Mouse (Mus musculus): ENCODE measurements around the gene Ckap4. TPM values are rescaled to one million over a fixed set of nuclear protein-coding genes. Genes with fewer than 3 reads are reported as not detected.

Gene Ckap4
- polyA plus RNA-seq, 1 experiment from 2014 or later = 177 TPM

GRCm38 (mm10) chr10:84532911-84533882 lies 665 bp downstream of the Ckap4 start:
- Histone ChIP-seq H3K9ac (peak overlapping the region; percentile 96), H3K4me1 (ENCODE audit: insufficient read depth) (peaks cover 14% of the 10 kb centered on the region), H3K36me3 (ENCODE audit: insufficient read depth) (peaks cover 36% of the 10 kb centered on the region), H3K27me3 (ENCODE audit: insufficient read depth, low read length) (no peaks in the 10 kb centered on the region), H3K27ac (ENCODE audit: low read depth) (peak overlapping the region; percentile 92), H3K4me2 (peak overlapping the region; percentile 81), H3K9me3 (ENCODE audit: low read depth, low read length) (no peaks in the 10 kb centered on the region), H3K4me3 (ENCODE audit: low read depth, low read length) (peak overlapping the region; percentile 90)
- under 1% methylated on average over 72 of the region's 72 CpGs for WGBS
- ATAC-seq (ENCODE audit: insufficient read depth) (peak; percentile 16), DNase-seq (peak; percentile 59)
- TF ChIP-seq CTCF (IDR thresholded peaks at IDR 0.05; ENCODE audit: low read depth) = no peak; the same call in 1 of the 2 replicates

GRCm38 (mm10) chr10:84532191-84532889 lies 1.5 kb downstream of the Ckap4 start:
- Histone ChIP-seq H3K9ac (peak overlapping the region; percentile 96), H3K9me3 (ENCODE audit: low read depth, low read length) (no peaks in the 10 kb centered on the region), H3K4me3 (ENCODE audit: low read depth, low read length) (peak overlapping the region; percentile 90), H3K27ac (ENCODE audit: low read depth) (peak overlapping the region; percentile 92), H3K36me3 (ENCODE audit: insufficient read depth) (peaks cover 44% of the 10 kb centered on the region), H3K4me1 (ENCODE audit: insufficient read depth) (peaks cover 14% of the 10 kb centered on the region), H3K4me2 (peak overlapping the region; percentile 81), H3K27me3 (ENCODE audit: insufficient read depth, low read length) (no peaks in the 10 kb centered on the region)
- ATAC-seq (ENCODE audit: insufficient read depth) (no peak), DNase-seq (peak; percentile 80)
- no peak for TF ChIP-seq CTCF (IDR thresholded peaks at IDR 0.05; ENCODE audit: low read depth)
- 28% methylated on average over 16 of the region's 16 CpGs for WGBS

- TF ChIP-seq CTCF (IDR thresholded peaks at IDR 0.05; ENCODE audit: low read depth) = no peak
- peak overlapping the region; percentile 96 for H3K9ac ChIP-seq
- 78% methylated on average over 4 of the region's 4 CpGs for WGBS
- H3K4me2 ChIP-seq = peak overlapping the region; percentile 81
- H3K27me3 ChIP-seq (ENCODE audit: insufficient read depth, low read length) = no peaks in the 10 kb centered on the region
- H3K27ac ChIP-seq (ENCODE audit: low read depth) = no peak overlapping the region
- no peak for ATAC-seq (ENCODE audit: insufficient read depth)
- H3K4me1 ChIP-seq (ENCODE audit: insufficient read depth) = peaks cover 14% of the 10 kb centered on the region
- DNase-seq = no peak
- peak overlapping the region; percentile 90 for H3K4me3 ChIP-seq (ENCODE audit: low read depth, low read length)
- H3K36me3 ChIP-seq (ENCODE audit: insufficient read depth) = peaks cover 52% of the 10 kb centered on the region
- no peaks in the 10 kb centered on the region for H3K9me3 ChIP-seq (ENCODE audit: low read depth, low read length)
Observed at GRCm38 (mm10) chr10:84531576-84531975, 2.3 kb downstream of the Ckap4 start.

- H3K4me2 ChIP-seq = peak overlapping the region; percentile 81
- H3K27me3 ChIP-seq (ENCODE audit: insufficient read depth, low read length) = no peaks in the 10 kb centered on the region
- ATAC-seq (ENCODE audit: insufficient read depth) = no peak
- H3K27ac ChIP-seq (ENCODE audit: low read depth) = no peak overlapping the region
- TF ChIP-seq CTCF (IDR thresholded peaks at IDR 0.05; ENCODE audit: low read depth) = no peak
- no peak overlapping the region for H3K4me3 ChIP-seq (ENCODE audit: low read depth, low read length)
- peaks cover 62% of the 10 kb centered on the region for H3K36me3 ChIP-seq (ENCODE audit: insufficient read depth)
- H3K9ac ChIP-seq = 0 out of 2 replicates have a peak overlapping the region, but pooled peaks have one; percentile 2
- 80% methylated on average over 8 of the region's 8 CpGs for WGBS
- no peak for DNase-seq
- H3K9me3 ChIP-seq (ENCODE audit: low read depth, low read length) = no peaks in the 10 kb centered on the region
- H3K4me1 ChIP-seq (ENCODE audit: insufficient read depth) = peaks cover 14% of the 10 kb centered on the region
Observed at GRCm38 (mm10) chr10:84530388-84530787, 3.5 kb downstream of the Ckap4 start.

GRCm38 (mm10) chr10:84527631-84528030 lies 6.2 kb downstream of the Ckap4 start:
- Histone ChIP-seq H3K4me2 (no peak overlapping the region), H3K27me3 (ENCODE audit: insufficient read depth, low read length) (no peaks in the 10 kb centered on the region), H3K9me3 (ENCODE audit: low read depth, low read length) (no peaks in the 10 kb centered on the region), H3K4me3 (ENCODE audit: low read depth, low read length) (no peak overlapping the region), H3K9ac (no peak overlapping the region), H3K27ac (ENCODE audit: low read depth) (no peak overlapping the region), H3K36me3 (ENCODE audit: insufficient read depth) (peaks cover 81% of the 10 kb centered on the region), H3K4me1 (ENCODE audit: insufficient read depth) (peaks cover 13% of the 10 kb centered on the region)
- no peak for TF ChIP-seq CTCF (IDR thresholded peaks at IDR 0.05; ENCODE audit: low read depth)
- ATAC-seq (ENCODE audit: insufficient read depth) (no peak), DNase-seq (no peak)
- 81% methylated on average over 12 of the region's 12 CpGs for WGBS

GRCm38 (mm10) chr10:84527070-84527469 lies 6.8 kb downstream of the Ckap4 start:
- Histone ChIP-seq H3K9me3 (ENCODE audit: low read depth, low read length) (no peaks in the 10 kb centered on the region), H3K4me3 (ENCODE audit: low read depth, low read length) (no peak overlapping the region), H3K36me3 (ENCODE audit: insufficient read depth) (peaks cover 86% of the 10 kb centered on the region), H3K9ac (no peak overlapping the region), H3K4me2 (no peak overlapping the region), H3K27me3 (ENCODE audit: insufficient read depth, low read length) (no peaks in the 10 kb centered on the region), H3K27ac (ENCODE audit: low read depth) (no peak overlapping the region), H3K4me1 (ENCODE audit: insufficient read depth) (peaks cover 9% of the 10 kb centered on the region)
- ATAC-seq (ENCODE audit: insufficient read depth) (no peak), DNase-seq (no peak)
- 65% methylated on average over 5 of the region's 5 CpGs for WGBS
- TF ChIP-seq CTCF (IDR thresholded peaks at IDR 0.05; ENCODE audit: low read depth) = no peak

GRCm38 (mm10) chr10:84526488-84526887 lies 7.4 kb downstream of the Ckap4 start:
- ATAC-seq (ENCODE audit: insufficient read depth) (no peak), DNase-seq (no peak)
- Histone ChIP-seq H3K4me1 (ENCODE audit: insufficient read depth) (peaks cover 3% of the 10 kb centered on the region), H3K9ac (no peak overlapping the region), H3K4me3 (ENCODE audit: low read depth, low read length) (no peak overlapping the region), H3K27me3 (ENCODE audit: insufficient read depth, low read length) (no peaks in the 10 kb centered on the region), H3K4me2 (no peak overlapping the region), H3K9me3 (ENCODE audit: low read depth, low read length) (no peaks in the 10 kb centered on the region), H3K36me3 (ENCODE audit: insufficient read depth) (peaks cover 82% of the 10 kb centered on the region), H3K27ac (ENCODE audit: low read depth) (no peak overlapping the region)
- WGBS = 79% methylated on average over 10 of the region's 10 CpGs
- TF ChIP-seq CTCF (IDR thresholded peaks at IDR 0.05; ENCODE audit: low read depth) = no peak

Data from lung, embryonic 14.5 days (tissue).